Mouse (Mus musculus): ENCODE measurements around the gene Enho.

GRCm38 (mm10) chr4:41622071-41622470 lies 18.1 kb downstream of the Enho start:
- TF ChIP-seq EP300 (IDR thresholded peaks at IDR 0.05; ENCODE audit: insufficient read depth, low read depth, low read length) (no peak), CTCF (IDR thresholded peaks at IDR 0.05) (no peak)

All from heart, adult 2 months (tissue).